Mouse (Mus musculus) hindbrain, embryonic 11.5 days (tissue): ENCODE data around the gene Fkbp15. TPM values are rescaled to one million over a fixed set of nuclear protein-coding genes. Genes with fewer than 3 reads are reported as not detected.

Source experiments
- ATAC-seq: fragments of 200-750 bp; cut with Nextera tagmentation; 2 replicates; pipeline ENCODE4 v1.8.0; 2017; ENCODE audit warnings: mild to moderate bottlenecking, moderate TSS enrichment, moderate library complexity; ENCODE audit not compliant: low FRiP score
- DNase-seq: peaks from one replicate; pipeline ENCODE4 v3.0.0-alpha.2; 2015; ENCODE audit warnings: low spot score
- H3K27ac ChIP-seq: fragments of 300-500 bp; sonication (generic); 2 replicates; pipeline ENCODE4 v1.5.1; 2014; ENCODE audit warnings: mild to moderate bottlenecking, low read depth, low read length
- H3K27me3 ChIP-seq: fragments of 300-500 bp; sonication (generic); 2 replicates; pipeline ENCODE4 v1.6.1; 2014; ENCODE audit warnings: mild to moderate bottlenecking, low read length, moderate library complexity, mixed read lengths; ENCODE audit not compliant: control insufficient read depth, insufficient read depth
- H3K36me3 ChIP-seq: fragments of 300-500 bp; sonication (generic); 2 replicates; pipeline ENCODE4 v1.6.1; 2014; ENCODE audit warnings: mild to moderate bottlenecking, low read length, moderate library complexity, mixed read lengths; ENCODE audit not compliant: control insufficient read depth, insufficient read depth
- H3K4me1 ChIP-seq: fragments of 300-500 bp; sonication (generic); replicated peaks from 2 replicates; pipeline ENCODE4 v1.6.1; 2014; ENCODE audit warnings: low read length, mixed read lengths; ENCODE audit not compliant: control insufficient read depth, insufficient read depth
- H3K4me2 ChIP-seq: fragments of 300-500 bp; sonication (generic); replicated peaks from 2 replicates; pipeline ENCODE4 v1.6.1; 2014; ENCODE audit warnings: mild to moderate bottlenecking, low read depth, low read length
- H3K4me3 ChIP-seq: fragments of 300-500 bp; sonication (generic); 2 replicates; pipeline ENCODE4 v1.5.1; 2014; ENCODE audit warnings: low read depth, low read length
- H3K9ac ChIP-seq: fragments of 300-500 bp; sonication (generic); 2 replicates; pipeline ENCODE4 v1.6.1; 2014; ENCODE audit warnings: low read depth, low read length
- H3K9me3 ChIP-seq: fragments of 300-500 bp; sonication (generic); 2 replicates; pipeline ENCODE4 v1.6.1; 2016; ENCODE audit warnings: low read length; ENCODE audit not compliant: control insufficient read depth
- WGBS: fragments of 180-500 bp; shearing (Covaris S2); extraction: QIAGEN DNeasy Blood & Tissue Kit; methylation state at CpG from one replicate; pipeline ENCODE4 v1.1.7; 2014; 5-methylcytosine and 5-hydroxymethylcytosine counted together
- polyA plus RNA-seq: library from polyadenylated mRNA; unstranded; fragments of >200 nt; fragmentation: Nextera tagmentation; extraction: Ambion mirVana; gene quantifications from 2 replicates; pipeline ENCODE4 v1.2.1, GENCODE M21; 2014

Fkbp15 gene
- 21.2 and 22.8 TPM in 2 replicates for polyA plus RNA-seq

- DNase-seq (peak; percentile 97), ATAC-seq (peak; percentile 100)
- Histone ChIP-seq H3K4me1 (no peaks in the 10 kb centered on the region), H3K36me3 (no peaks in the 10 kb centered on the region), H3K27me3 (no peaks in the 10 kb centered on the region), H3K4me2 (peak within 1 kb of the TSS; percentile 76), H3K27ac (peak within 1 kb of the TSS; percentile 31), H3K9ac (peak within 1 kb of the TSS; percentile 72), H3K9me3 (no peaks in the 10 kb centered on the region), H3K4me3 (peak within 1 kb of the TSS; percentile 68)
- WGBS, result 0% methylated on average over 49 of the region's 51 CpGs
These were observed at the start of gene Fkbp15, which contains the start of gene Slc31a1 for GRCm38 (mm10) chr4:62360088-62360804. TSS of gene Fkbp15 (minus strand) at chr4:62360548. TSS of gene Slc31a1 (plus strand) at chr4:62360727.

GRCm38 (mm10) chr4:62409615-62410014, 49.3 kb upstream of the Fkbp15 start:
- peak overlapping the region; percentile 86 for H3K9ac ChIP-seq
- no peak for ATAC-seq
- peaks cover 2% of the 10 kb centered on the region; the same call in 1 of the 2 replicates for H3K36me3 ChIP-seq
- no peaks in the 10 kb centered on the region; the same call in 1 of the 2 replicates for H3K4me1 ChIP-seq
- no peak overlapping the region for H3K27ac ChIP-seq
- peak overlapping the region; percentile 61 for H3K4me3 ChIP-seq
- no peaks in the 10 kb centered on the region for H3K9me3 ChIP-seq
- 46% methylated on average over 6 of the region's 6 CpGs for WGBS
- DNase-seq, result no peak
- peak overlapping the region; percentile 64 for H3K4me2 ChIP-seq
- no peaks in the 10 kb centered on the region for H3K27me3 ChIP-seq

GRCm38 (mm10) chr4:62408601-62409282, 48.4 kb upstream of the Fkbp15 start, which contains the start of the genes Cdc26 and Prpf4:
TSS of gene Cdc26 (minus strand) at chr4:62408642.
TSS of gene Prpf4 (plus strand) at chr4:62408797.
- Histone ChIP-seq H3K4me3 (peak within 1 kb of the TSS; percentile 61), H3K9me3 (no peaks in the 10 kb centered on the region), H3K27ac (peak within 1 kb of the TSS; percentile 67), H3K36me3 (peaks cover 2% of the 10 kb centered on the region; the same call in 1 of the 2 replicates), H3K27me3 (no peaks in the 10 kb centered on the region), H3K4me2 (peak within 1 kb of the TSS; percentile 64), H3K4me1 (no peaks in the 10 kb centered on the region; the same call in 1 of the 2 replicates), H3K9ac (peak within 1 kb of the TSS; percentile 86)
- ATAC-seq (peak; percentile 99), DNase-seq (peak; percentile 99)
- under 1% methylated on average over 39 of the region's 39 CpGs for WGBS

GRCm38 (mm10) chr4:62407730-62408582, 47.6 kb upstream of the Fkbp15 start:
- Histone ChIP-seq H3K4me1 (no peaks in the 10 kb centered on the region; the same call in 1 of the 2 replicates), H3K4me2 (peak overlapping the region; percentile 30), H3K9ac (peak overlapping the region; percentile 77), H3K36me3 (peaks cover 2% of the 10 kb centered on the region; the same call in 1 of the 2 replicates), H3K27ac (peak overlapping the region; percentile 67), H3K9me3 (no peaks in the 10 kb centered on the region), H3K27me3 (no peaks in the 10 kb centered on the region), H3K4me3 (peak overlapping the region; percentile 61)
- DNase-seq (peak; percentile 79), ATAC-seq (peak; percentile 71)
- WGBS, result under 1% methylated on average over 35 of the region's 35 CpGs

- no peaks in the 10 kb centered on the region for H3K27me3 ChIP-seq
- 69% methylated on average over 4 of the region's 4 CpGs for WGBS
- no peaks in the 10 kb centered on the region for H3K36me3 ChIP-seq
- no peak overlapping the region for H3K4me2 ChIP-seq
- no peak for DNase-seq
- no peak for ATAC-seq
- no peaks in the 10 kb centered on the region for H3K9me3 ChIP-seq
- H3K4me3 ChIP-seq, result no peak overlapping the region
- no peak overlapping the region for H3K27ac ChIP-seq
- H3K4me1 ChIP-seq, result no peaks in the 10 kb centered on the region; the same call in 1 of the 2 replicates
- no peak overlapping the region for H3K9ac ChIP-seq
These were observed 45.8 kb upstream of the Fkbp15 start for GRCm38 (mm10) chr4:62406133-62406532.

GRCm38 (mm10) chr4:62398956-62399355, 38.6 kb upstream of the Fkbp15 start:
- H3K4me2 ChIP-seq, result no peak overlapping the region
- H3K4me1 ChIP-seq, result no peaks in the 10 kb centered on the region
- H3K4me3 ChIP-seq, result no peak overlapping the region
- no peak for ATAC-seq
- peaks cover 13% of the 10 kb centered on the region for H3K36me3 ChIP-seq
- no peaks in the 10 kb centered on the region for H3K9me3 ChIP-seq
- no peak overlapping the region for H3K27ac ChIP-seq
- 91% methylated on average over 3 of the region's 3 CpGs for WGBS
- no peak for DNase-seq
- H3K27me3 ChIP-seq, result no peaks in the 10 kb centered on the region
- H3K9ac ChIP-seq, result no peak overlapping the region

GRCm38 (mm10) chr4:62397616-62398365, 37.4 kb upstream of the Fkbp15 start:
- no peak overlapping the region for H3K27ac ChIP-seq
- H3K4me2 ChIP-seq, result no peak overlapping the region
- peaks cover 13% of the 10 kb centered on the region for H3K36me3 ChIP-seq
- 95% methylated on average over 4 of the region's 4 CpGs for WGBS
- no peaks in the 10 kb centered on the region for H3K27me3 ChIP-seq
- no peak for DNase-seq
- H3K4me1 ChIP-seq, result no peaks in the 10 kb centered on the region
- H3K9me3 ChIP-seq, result no peaks in the 10 kb centered on the region
- H3K9ac ChIP-seq, result no peak overlapping the region
- ATAC-seq, result no peak
- no peak overlapping the region for H3K4me3 ChIP-seq

GRCm38 (mm10) chr4:62395806-62396205, 35.5 kb upstream of the Fkbp15 start:
- Histone ChIP-seq H3K9ac (no peak overlapping the region), H3K4me1 (no peaks in the 10 kb centered on the region), H3K4me3 (no peak overlapping the region), H3K36me3 (peaks cover 13% of the 10 kb centered on the region), H3K4me2 (no peak overlapping the region), H3K27me3 (no peaks in the 10 kb centered on the region), H3K27ac (no peak overlapping the region), H3K9me3 (no peaks in the 10 kb centered on the region)
- ATAC-seq (no peak), DNase-seq (no peak)
- 94% methylated on average over 1 of the region's 1 CpGs for WGBS
